Mouse (Mus musculus) liver, postnatal 0 days (tissue): ENCODE measurements at regions not wholly inside any gene's neighbourhood (a gene's known extent, or its start where the extent isn't known, plus 50 kb on each side); places are given as distances from the start of the nearest gene placed in this dataset.

Experiments used
- ATAC-seq: fragments of 200-750 bp; cut with Nextera tagmentation; 2 replicates; pipeline ENCODE4 v1.8.0; 2017; ENCODE audit warnings: mild to moderate bottlenecking, moderate library complexity
- DNase-seq: peaks from one replicate; pipeline ENCODE4 v3.0.0-alpha.2; 2016
- H3K27ac ChIP-seq: fragments of 300-500 bp; sonication (generic); 2 replicates; pipeline ENCODE4 v1.5.1; 2014; ENCODE audit warnings: antibody characterized with exemption, moderate library complexity, mild to moderate bottlenecking, low read depth
- H3K27me3 ChIP-seq: fragments of 300-500 bp; sonication (generic); 2 replicates; pipeline ENCODE4 v1.6.1; 2014; ENCODE audit warnings: low read length, control low read depth, mixed read lengths; ENCODE audit not compliant: insufficient read depth
- H3K36me3 ChIP-seq: fragments of 300-500 bp; sonication (generic); replicated peaks from 2 replicates; pipeline ENCODE4 v1.6.1; 2014; ENCODE audit warnings: mild to moderate bottlenecking, control low read depth, low read length, moderate library complexity, mixed read lengths; ENCODE audit not compliant: insufficient read depth
- H3K4me1 ChIP-seq: fragments of 300-500 bp; sonication (generic); 2 replicates; pipeline ENCODE4 v1.6.1; 2014; ENCODE audit warnings: antibody characterized with exemption, mild to moderate bottlenecking, control low read depth; ENCODE audit not compliant: insufficient read depth
- H3K4me2 ChIP-seq: fragments of 300-500 bp; sonication (generic); 2 replicates; pipeline ENCODE4 v1.6.1; 2014; ENCODE audit warnings: low read depth, mild to moderate bottlenecking, low read length, moderate library complexity, mixed read lengths
- H3K4me3 ChIP-seq: fragments of 300-500 bp; sonication (generic); 2 replicates; pipeline ENCODE4 v1.5.1; 2014; ENCODE audit warnings: low read depth, low read length
- H3K9ac ChIP-seq: fragments of 300-500 bp; sonication (generic); replicated peaks from 2 replicates; pipeline ENCODE4 v1.6.1; 2014; ENCODE audit warnings: mild to moderate bottlenecking, moderate library complexity
- H3K9me3 ChIP-seq: fragments of 300-500 bp; sonication (generic); 2 replicates; pipeline ENCODE4 v1.6.1; 2016; ENCODE audit warnings: mild to moderate bottlenecking, control low read depth, low read length, mixed read lengths
- CTCF ChIP-seq: sonication (generic); IDR thresholded peaks from 2 replicates; pipeline ENCODE4 v1.5.1; 2016; ENCODE audit warnings: antibody characterized with exemption, low read depth
- EP300 ChIP-seq: IDR thresholded peaks from 2 replicates; pipeline ENCODE4 v1.6.1; 2016; ENCODE audit warnings: antibody characterized with exemption, low read depth, mild to moderate bottlenecking
- WGBS: fragments of 180-500 bp; shearing (Covaris S2); extraction: QIAGEN DNeasy Blood & Tissue Kit; methylation state at CpG from one replicate; pipeline ENCODE4 v1.1.7; 2014; ENCODE audit not compliant: insufficient replicate concordance; 5-methylcytosine and 5-hydroxymethylcytosine counted together

- DNase-seq (no peak), ATAC-seq (no peak)
- Histone ChIP-seq H3K27me3 (no peaks in the 10 kb centered on the region), H3K9me3 (no peaks in the 10 kb centered on the region), H3K4me2 (no peak overlapping the region), H3K4me3 (no peak overlapping the region), H3K36me3 (no peaks in the 10 kb centered on the region), H3K4me1 (no peaks in the 10 kb centered on the region), H3K9ac (no peak overlapping the region), H3K27ac (no peak overlapping the region)
- WGBS = 77% methylated on average over 14 of the region's 14 CpGs
- no peak for TF ChIP-seq EP300
- no peak for TF ChIP-seq CTCF
Observed at GRCm38 (mm10) chr7:73184208-73185070, 190.9 kb upstream of the Rgma start.

- ATAC-seq (no peak), DNase-seq (no peak)
- TF ChIP-seq CTCF (no peak), EP300 (no peak)
- Histone ChIP-seq H3K4me3 (no peak overlapping the region), H3K4me2 (no peak overlapping the region), H3K9ac (no peak overlapping the region), H3K9me3 (no peaks in the 10 kb centered on the region), H3K36me3 (no peaks in the 10 kb centered on the region), H3K4me1 (no peaks in the 10 kb centered on the region), H3K27me3 (no peaks in the 10 kb centered on the region), H3K27ac (no peak overlapping the region)
- WGBS = 79% methylated on average over 10 of the region's 10 CpGs
Observed at GRCm38 (mm10) chr7:73185071-73185531, 190.2 kb upstream of the Rgma start.

- no peak overlapping the region for H3K4me2 ChIP-seq
- H3K9ac ChIP-seq = no peak overlapping the region
- no peaks in the 10 kb centered on the region for H3K9me3 ChIP-seq
- TF ChIP-seq CTCF = no peak
- TF ChIP-seq EP300 = no peak
- WGBS = 86% methylated on average over 5 of the region's 5 CpGs
- no peaks in the 10 kb centered on the region for H3K36me3 ChIP-seq
- H3K27me3 ChIP-seq = no peaks in the 10 kb centered on the region
- no peaks in the 10 kb centered on the region for H3K4me1 ChIP-seq
- H3K4me3 ChIP-seq = no peak overlapping the region
- ATAC-seq = no peak
- H3K27ac ChIP-seq = no peak overlapping the region
- DNase-seq = no peak
Observed at GRCm38 (mm10) chr7:73185591-73185990, 189.7 kb upstream of the Rgma start.

- Histone ChIP-seq H3K4me2 (no peak overlapping the region), H3K4me3 (no peak overlapping the region), H3K9ac (no peak overlapping the region), H3K27me3 (no peaks in the 10 kb centered on the region), H3K9me3 (no peaks in the 10 kb centered on the region), H3K27ac (no peak overlapping the region), H3K4me1 (no peaks in the 10 kb centered on the region), H3K36me3 (no peaks in the 10 kb centered on the region)
- TF ChIP-seq CTCF = no peak
- no peak for TF ChIP-seq EP300
- ATAC-seq (no peak), DNase-seq (no peak)
- WGBS = 87% methylated on average over 3 of the region's 3 CpGs
Observed at GRCm38 (mm10) chr7:73186501-73186900, 188.8 kb upstream of the Rgma start.

GRCm38 (mm10) chr7:73191388-73192278 lies 183.7 kb upstream of the Rgma start:
- no peaks in the 10 kb centered on the region for H3K36me3 ChIP-seq
- no peak overlapping the region for H3K9ac ChIP-seq
- no peak overlapping the region for H3K4me2 ChIP-seq
- no peak for TF ChIP-seq CTCF
- TF ChIP-seq EP300 = no peak
- no peak overlapping the region for H3K4me3 ChIP-seq
- H3K4me1 ChIP-seq = no peaks in the 10 kb centered on the region
- no peak overlapping the region for H3K27ac ChIP-seq
- ATAC-seq (no peak), DNase-seq (no peak)
- H3K27me3 ChIP-seq = no peaks in the 10 kb centered on the region
- WGBS = 53% methylated on average over 12 of the region's 12 CpGs
- H3K9me3 ChIP-seq = no peaks in the 10 kb centered on the region

- no peak overlapping the region for H3K4me3 ChIP-seq
- TF ChIP-seq CTCF (no peak), EP300 (no peak)
- no peaks in the 10 kb centered on the region for H3K4me1 ChIP-seq
- H3K27ac ChIP-seq = no peak overlapping the region
- no peaks in the 10 kb centered on the region for H3K27me3 ChIP-seq
- no peaks in the 10 kb centered on the region for H3K9me3 ChIP-seq
- WGBS = 73% methylated on average over 7 of the region's 7 CpGs
- ATAC-seq = no peak
- no peak overlapping the region for H3K9ac ChIP-seq
- H3K4me2 ChIP-seq = no peak overlapping the region
- DNase-seq = no peak
- H3K36me3 ChIP-seq = no peaks in the 10 kb centered on the region
Observed at GRCm38 (mm10) chr7:73192839-73193238, 182.5 kb upstream of the Rgma start.
